Mouse (Mus musculus) limb, embryonic 12.5 days (tissue): ENCODE data around the gene Dnaaf2. TPM values are rescaled to one million over a fixed set of nuclear protein-coding genes. Genes with fewer than 3 reads are reported as not detected.

Experiments used
- ATAC-seq: fragments of 200-750 bp; cut with Nextera tagmentation; 2 replicates; pipeline ENCODE4 v1.8.0; 2017; ENCODE audit warnings: low read depth, moderate TSS enrichment; ENCODE audit not compliant: insufficient number of reproducible peaks, insufficient read depth, low FRiP score, low TSS enrichment
- H3K27ac ChIP-seq: fragments of 300-500 bp; sonication (generic); 2 replicates; pipeline ENCODE4 v1.5.1; 2016; ENCODE audit warnings: mild to moderate bottlenecking, moderate library complexity
- H3K27me3 ChIP-seq: fragments of 300-500 bp; sonication (generic); 2 replicates; pipeline ENCODE4 v1.6.1; 2016; ENCODE audit warnings: mild to moderate bottlenecking, moderate library complexity
- H3K36me3 ChIP-seq: fragments of 300-500 bp; sonication (generic); 2 replicates; pipeline ENCODE4 v1.6.1; 2016; ENCODE audit warnings: mild to moderate bottlenecking, moderate library complexity
- H3K4me1 ChIP-seq: fragments of 300-500 bp; sonication (generic); replicated peaks from 2 replicates; pipeline ENCODE4 v1.6.1; 2016
- H3K4me2 ChIP-seq: fragments of 300-500 bp; sonication (generic); 2 replicates; pipeline ENCODE4 v1.6.1; 2016; ENCODE audit warnings: mild to moderate bottlenecking, moderate library complexity
- H3K4me3 ChIP-seq: fragments of 300-500 bp; sonication (generic); replicated peaks from 2 replicates; pipeline ENCODE4 v1.5.1; 2016; ENCODE audit warnings: mild to moderate bottlenecking
- H3K9ac ChIP-seq: fragments of 300-500 bp; sonication (generic); replicated peaks from 2 replicates; pipeline ENCODE4 v1.6.1; 2016; ENCODE audit warnings: mild to moderate bottlenecking, moderate library complexity
- H3K9me3 ChIP-seq: fragments of 300-500 bp; sonication (generic); 2 replicates; pipeline ENCODE4 v1.6.1; 2016; ENCODE audit warnings: mild to moderate bottlenecking, moderate library complexity
- WGBS: fragments of 180-500 bp; shearing (Covaris S2); methylation state at CpG from one replicate; pipeline ENCODE4 v1.1.7; 2016; 5-methylcytosine and 5-hydroxymethylcytosine counted together
- polyA plus RNA-seq: library from polyadenylated mRNA; unstranded; fragments of >200 nt; fragmentation: Nextera tagmentation; extraction: Ambion mirVana; gene quantifications from 2 replicates; pipeline ENCODE4 v1.2.1, GENCODE M21; 2016

The Dnaaf2 gene
- polyA plus RNA-seq, result 14.6 and 16.0 TPM in 2 replicates

DNA sequence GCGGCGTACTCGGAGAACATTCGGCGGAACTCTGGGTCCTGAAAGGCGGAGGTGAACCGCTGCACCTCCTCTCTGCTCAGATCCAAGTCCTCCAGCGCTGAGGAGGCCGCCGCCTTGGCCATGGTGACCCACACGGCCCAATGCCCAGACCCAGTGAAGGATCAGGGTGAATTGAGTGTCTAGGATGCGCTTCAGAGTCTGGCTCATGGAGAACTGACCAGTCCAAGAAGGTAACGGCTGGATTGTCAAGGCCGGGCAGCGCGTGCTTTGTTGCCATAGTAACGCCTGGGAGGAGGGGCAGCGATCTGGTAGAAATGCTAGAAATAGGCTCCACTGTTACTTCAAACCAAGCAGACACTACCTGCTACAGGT lies at the start of gene Dnaaf2:
Gene Dnaaf2 (minus strand): TSS at position 266 of the 372 bp plus-strand sequence.
- H3K27ac ChIP-seq, result peak within 1 kb of the TSS; percentile 91
- WGBS, result 1% methylated on average over 18 of the region's 18 CpGs
- ATAC-seq, result peak; percentile 32; the same call in 1 of the 2 replicates
- peaks cover 34% of the 10 kb centered on the region for H3K36me3 ChIP-seq
- H3K4me2 ChIP-seq, result peak within 1 kb of the TSS; percentile 95
- H3K27me3 ChIP-seq, result no peaks in the 10 kb centered on the region
- H3K9me3 ChIP-seq, result no peaks in the 10 kb centered on the region
- H3K4me1 ChIP-seq, result peaks cover 22% of the 10 kb centered on the region
- peak within 1 kb of the TSS; percentile 86 for H3K9ac ChIP-seq
- peak within 1 kb of the TSS; percentile 92 for H3K4me3 ChIP-seq

DNA sequence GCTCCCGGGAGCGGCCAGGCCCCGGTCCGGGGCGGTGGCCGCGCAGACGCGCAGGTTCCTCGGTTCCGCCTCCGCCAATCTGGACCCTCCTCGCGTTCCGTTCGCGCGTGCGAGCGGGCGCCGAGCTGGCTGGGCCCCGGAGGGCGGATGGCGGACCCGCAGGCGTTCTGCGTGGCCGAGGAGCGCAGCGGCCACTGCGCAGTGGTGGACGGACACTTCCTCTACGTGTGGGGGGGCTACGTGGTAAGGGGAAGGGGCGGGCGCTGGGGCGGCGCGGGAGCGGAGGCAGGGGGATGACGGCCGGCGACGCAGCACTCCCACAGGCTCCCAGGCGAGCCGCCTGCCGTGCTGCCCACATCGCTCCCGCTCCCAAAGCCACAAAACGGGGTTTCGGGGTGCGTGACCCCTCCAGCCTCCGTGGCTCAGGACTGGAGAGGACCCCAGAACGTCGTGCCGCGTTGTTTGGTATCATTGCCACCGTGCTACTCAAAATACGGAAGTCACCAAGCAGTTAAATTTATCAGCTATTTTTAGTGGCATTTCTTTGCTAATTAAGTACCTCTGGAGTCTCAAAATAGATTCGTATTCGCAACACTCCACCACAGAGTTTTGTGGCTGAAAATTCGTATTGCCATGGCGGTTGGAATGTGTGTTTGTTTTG lies 43.7 kb upstream of the Dnaaf2 start:
- H3K27ac ChIP-seq, result peak overlapping the region; percentile 84
- no peaks in the 10 kb centered on the region for H3K27me3 ChIP-seq
- H3K4me2 ChIP-seq, result peak overlapping the region; percentile 67
- under 1% methylated on average over 64 of the region's 64 CpGs for WGBS
- H3K9ac ChIP-seq, result peak overlapping the region; percentile 83
- H3K4me1 ChIP-seq, result peaks cover 9% of the 10 kb centered on the region
- H3K36me3 ChIP-seq, result no peaks in the 10 kb centered on the region
- H3K9me3 ChIP-seq, result no peaks in the 10 kb centered on the region
- peak overlapping the region; percentile 60 for H3K4me3 ChIP-seq
- peak; percentile 90 for ATAC-seq

DNA sequence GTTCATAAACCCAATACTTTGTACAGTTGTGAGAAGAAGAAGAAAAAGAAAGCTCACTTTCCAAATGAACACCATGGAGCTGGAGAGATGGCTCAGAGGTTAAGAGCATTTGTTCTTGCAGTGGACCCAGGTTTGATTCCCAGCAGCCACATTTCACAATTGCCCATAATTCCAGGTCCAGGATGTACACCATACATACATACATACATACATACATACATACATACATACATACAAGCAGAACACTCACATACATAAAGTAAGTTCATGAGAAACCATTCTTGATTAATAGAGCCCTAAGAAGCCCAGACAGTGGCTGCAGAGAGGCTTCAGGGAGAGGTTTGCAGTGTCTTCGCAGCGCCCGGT lies 43.2 kb upstream of the Dnaaf2 start:
- Histone ChIP-seq H3K36me3 (no peaks in the 10 kb centered on the region), H3K4me2 (peak overlapping the region; percentile 67), H3K4me3 (peak overlapping the region; percentile 60), H3K27me3 (no peaks in the 10 kb centered on the region), H3K27ac (peak overlapping the region; percentile 84), H3K4me1 (peaks cover 9% of the 10 kb centered on the region), H3K9ac (peak overlapping the region; percentile 83), H3K9me3 (no peaks in the 10 kb centered on the region)
- 0 out of 2 replicates have a peak, but pooled peaks have one; percentile 7 for ATAC-seq
- WGBS, result 0% methylated on average over 3 of the region's 3 CpGs

DNA sequence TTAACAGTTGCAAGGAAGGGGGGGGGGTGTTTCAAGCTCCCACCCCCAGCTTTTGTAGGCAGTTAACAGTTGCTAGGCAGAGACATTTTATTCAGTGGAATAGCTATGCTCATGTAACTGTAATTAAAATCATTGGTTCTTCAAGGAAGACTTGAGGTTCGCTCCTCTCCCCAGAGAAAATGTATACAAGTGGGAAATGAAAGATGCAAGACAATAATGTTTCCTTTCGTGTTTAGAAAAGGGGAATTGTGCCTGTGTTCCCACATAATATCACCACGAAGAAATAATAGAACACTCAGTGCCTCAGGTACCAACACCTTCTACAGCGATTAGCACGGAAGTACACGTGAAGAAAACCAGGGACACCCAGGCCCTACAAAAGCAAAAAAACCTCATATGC lies 42.6 kb upstream of the Dnaaf2 start, which contains the start of gene Klhdc1:
Gene Klhdc1 (plus strand): TSS at position 301 of the 400 bp plus-strand sequence.
- peak within 1 kb of the TSS; percentile 60 for H3K4me3 ChIP-seq
- peaks cover 9% of the 10 kb centered on the region for H3K4me1 ChIP-seq
- no peak for ATAC-seq
- no peaks in the 10 kb centered on the region for H3K27me3 ChIP-seq
- H3K4me2 ChIP-seq, result peak within 1 kb of the TSS; percentile 67
- H3K36me3 ChIP-seq, result no peaks in the 10 kb centered on the region
- peak within 1 kb of the TSS; percentile 84 for H3K27ac ChIP-seq
- WGBS, result 66% methylated on average over 6 of the region's 6 CpGs
- no peaks in the 10 kb centered on the region for H3K9me3 ChIP-seq
- H3K9ac ChIP-seq, result peak within 1 kb of the TSS; percentile 83

DNA sequence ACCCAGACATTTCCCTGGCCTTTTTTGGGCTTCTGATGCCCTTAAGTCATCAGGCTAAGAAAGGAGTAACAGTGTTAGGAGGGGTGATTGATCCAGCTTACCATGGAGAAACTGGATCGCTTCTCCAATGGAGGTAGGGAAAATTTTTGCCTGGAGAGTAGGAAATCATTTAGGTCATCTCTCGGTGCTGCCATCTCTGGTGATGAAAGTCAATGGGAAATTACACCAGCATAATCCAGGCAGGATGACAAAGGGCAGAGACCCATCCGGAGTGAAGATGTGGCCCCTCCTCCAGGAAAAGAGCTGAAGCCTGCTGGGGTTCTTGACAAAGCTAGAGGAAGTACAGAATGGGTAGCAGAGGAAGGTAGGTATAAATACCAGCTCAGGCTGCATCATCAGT lies 40.1 kb upstream of the Dnaaf2 start:
- H3K27ac ChIP-seq, result no peak overlapping the region
- H3K4me3 ChIP-seq, result no peak overlapping the region
- 47% methylated on average over 3 of the region's 3 CpGs for WGBS
- H3K9ac ChIP-seq, result no peak overlapping the region
- H3K36me3 ChIP-seq, result no peaks in the 10 kb centered on the region
- peaks cover 9% of the 10 kb centered on the region for H3K4me1 ChIP-seq
- no peaks in the 10 kb centered on the region for H3K9me3 ChIP-seq
- no peak for ATAC-seq
- H3K27me3 ChIP-seq, result no peaks in the 10 kb centered on the region
- no peak overlapping the region for H3K4me2 ChIP-seq

DNA sequence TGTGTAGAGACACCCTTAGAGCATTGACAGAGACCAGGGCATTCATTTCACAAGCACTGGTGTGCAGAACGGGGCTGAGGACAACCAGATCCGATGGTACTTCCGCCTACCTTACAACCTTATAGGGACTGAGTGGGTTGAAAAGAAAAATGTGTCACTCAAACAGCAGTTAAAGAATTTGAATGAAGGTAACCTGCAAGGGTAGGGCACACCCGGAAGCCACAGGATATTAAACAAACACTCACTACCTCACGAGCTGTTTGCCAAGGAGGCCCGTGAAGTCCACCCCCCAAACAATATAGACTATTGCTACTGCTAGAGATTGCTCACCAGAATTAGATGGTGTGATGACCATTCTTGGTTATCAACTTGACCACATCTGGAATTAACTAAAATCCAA lies 37.6 kb upstream of the Dnaaf2 start:
- peaks cover 3% of the 10 kb centered on the region for H3K4me1 ChIP-seq
- H3K4me3 ChIP-seq, result no peak overlapping the region
- no peaks in the 10 kb centered on the region for H3K27me3 ChIP-seq
- no peaks in the 10 kb centered on the region for H3K9me3 ChIP-seq
- no peak overlapping the region for H3K9ac ChIP-seq
- WGBS, result 90% methylated on average over 6 of the region's 6 CpGs
- H3K27ac ChIP-seq, result no peak overlapping the region
- ATAC-seq, result no peak
- H3K36me3 ChIP-seq, result no peaks in the 10 kb centered on the region
- H3K4me2 ChIP-seq, result no peak overlapping the region

DNA sequence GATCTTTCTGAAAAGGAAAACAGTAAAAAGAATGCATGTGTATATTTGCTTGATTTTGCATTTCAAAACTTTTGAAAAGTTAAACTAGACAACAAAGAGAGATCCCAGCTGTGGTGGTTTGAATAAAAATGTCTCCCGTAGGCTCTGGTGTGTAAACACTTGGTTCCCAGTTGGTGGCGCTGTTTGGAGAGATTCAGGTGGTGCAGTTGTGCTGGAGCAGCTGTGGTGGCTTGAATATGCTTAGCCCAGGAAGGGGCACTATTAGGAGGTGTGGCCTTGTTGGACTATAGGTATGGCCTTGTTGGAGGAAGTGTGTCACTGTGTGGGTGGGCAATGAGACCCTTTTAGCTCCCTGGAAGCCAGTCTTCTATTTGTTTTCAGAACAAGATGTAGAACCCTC lies 31.0 kb upstream of the Dnaaf2 start:
- Histone ChIP-seq H3K4me2 (no peak overlapping the region), H3K27me3 (no peaks in the 10 kb centered on the region), H3K9ac (no peak overlapping the region), H3K4me3 (no peak overlapping the region), H3K4me1 (peaks cover 6% of the 10 kb centered on the region), H3K9me3 (no peaks in the 10 kb centered on the region), H3K36me3 (peaks cover 15% of the 10 kb centered on the region; the same call in 1 of the 2 replicates), H3K27ac (no peak overlapping the region)
- no peak for ATAC-seq
- WGBS, result 69% methylated on average over 2 of the region's 2 CpGs

DNA sequence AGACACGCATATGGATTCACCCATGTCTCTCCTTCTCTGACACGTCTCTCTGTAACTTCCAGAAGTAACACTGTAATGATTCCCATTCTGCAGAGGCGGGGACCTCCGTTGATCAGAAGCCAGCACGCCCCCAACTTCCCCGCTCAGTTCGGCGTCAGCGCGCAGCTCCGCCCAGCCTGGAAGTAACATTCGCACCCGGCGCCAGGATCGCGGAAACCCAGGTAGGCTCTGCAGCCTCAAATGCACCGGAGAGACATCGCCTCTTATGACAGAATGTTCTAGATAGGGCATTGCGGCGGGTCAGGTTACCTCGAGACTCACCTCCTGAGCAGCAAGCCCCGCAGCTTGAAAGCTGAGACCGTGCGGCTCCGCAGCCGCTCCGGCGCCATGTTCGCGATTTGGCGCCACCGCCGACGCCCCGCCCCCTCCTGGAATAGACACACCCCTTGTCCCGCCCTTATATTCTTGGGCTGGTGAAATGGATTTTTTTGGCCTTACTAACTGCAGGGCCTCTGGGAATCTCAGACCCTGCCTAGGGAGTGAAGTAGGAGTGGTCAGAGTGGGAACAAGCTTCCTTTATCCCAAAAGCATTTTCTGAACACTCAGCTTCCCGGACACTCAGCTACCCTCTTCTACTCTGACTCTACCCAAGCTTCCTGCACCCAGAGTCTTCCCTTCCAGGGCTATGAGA lies 29.7 kb upstream of the Dnaaf2 start, which contains the start of gene Pole2:
Gene Pole2 (minus strand): TSS at position 420 of the 691 bp plus-strand sequence.
- peak within 1 kb of the TSS; percentile 61 for H3K4me3 ChIP-seq
- peak within 1 kb of the TSS; percentile 55 for H3K9ac ChIP-seq
- H3K27ac ChIP-seq, result peak within 1 kb of the TSS; percentile 90
- H3K4me1 ChIP-seq, result peaks cover 6% of the 10 kb centered on the region
- H3K4me2 ChIP-seq, result peak within 1 kb of the TSS; percentile 59
- H3K9me3 ChIP-seq, result no peaks in the 10 kb centered on the region
- H3K36me3 ChIP-seq, result peaks cover 27% of the 10 kb centered on the region
- WGBS, result under 1% methylated on average over 37 of the region's 37 CpGs
- ATAC-seq, result peak; percentile 94
- no peaks in the 10 kb centered on the region for H3K27me3 ChIP-seq

DNA sequence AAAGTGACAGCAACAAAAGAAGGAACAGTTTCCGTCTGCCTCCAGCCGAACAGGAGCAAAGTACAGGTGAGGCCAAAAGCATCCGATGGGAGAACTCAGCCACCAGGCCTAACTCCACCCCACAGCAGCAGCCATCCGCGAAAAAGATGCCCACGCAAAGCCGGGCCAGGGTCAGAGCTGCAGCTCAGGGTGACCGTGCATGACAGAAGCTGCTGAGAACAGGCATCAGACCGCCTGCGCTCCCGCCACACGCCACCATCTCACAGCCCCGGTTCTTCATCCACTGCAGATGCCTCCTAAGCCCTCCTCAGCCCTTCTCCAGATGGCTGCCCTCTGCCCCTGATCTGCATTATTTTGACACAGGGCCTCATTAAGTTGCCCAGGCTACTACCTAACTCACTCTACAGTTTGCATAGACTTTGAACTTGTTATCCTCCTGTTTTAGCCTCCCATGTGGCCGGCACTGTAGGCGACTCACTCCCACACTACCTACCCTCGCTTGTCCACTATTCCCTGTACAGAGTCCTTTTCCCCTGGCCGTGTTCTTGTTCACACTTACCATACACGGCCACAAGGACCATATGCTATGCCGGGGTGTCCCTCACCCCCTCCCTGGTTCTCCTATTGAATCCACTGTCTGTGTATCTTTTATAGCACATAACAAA lies 22.5 kb upstream of the Dnaaf2 start:
- Histone ChIP-seq H3K9ac (no peak overlapping the region), H3K9me3 (no peaks in the 10 kb centered on the region), H3K27me3 (no peaks in the 10 kb centered on the region), H3K27ac (no peak overlapping the region), H3K4me1 (no peaks in the 10 kb centered on the region), H3K36me3 (peaks cover 87% of the 10 kb centered on the region), H3K4me3 (no peak overlapping the region), H3K4me2 (no peak overlapping the region)
- WGBS, result 90% methylated on average over 19 of the region's 19 CpGs
- no peak for ATAC-seq

DNA sequence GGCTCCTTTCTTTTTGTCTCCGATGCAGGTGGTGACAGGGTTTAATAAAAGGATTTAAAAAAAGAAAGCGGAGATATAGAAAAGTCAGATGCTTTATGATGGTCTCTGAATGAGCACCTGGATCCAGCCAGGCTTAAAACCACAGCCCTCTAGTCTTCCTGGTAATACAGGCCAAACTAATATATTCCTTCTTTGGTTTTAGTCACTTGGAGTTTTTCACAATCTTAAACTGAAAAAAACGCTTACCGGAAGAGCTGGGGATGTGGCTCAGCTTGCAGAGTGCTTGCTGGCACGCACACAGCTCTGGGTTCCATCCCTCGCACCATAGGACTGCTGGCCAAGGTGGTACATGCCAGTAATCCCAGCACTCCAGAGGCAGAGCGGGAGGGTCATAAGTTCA lies 18.4 kb upstream of the Dnaaf2 start:
- Histone ChIP-seq H3K27ac (no peak overlapping the region), H3K9ac (no peak overlapping the region), H3K4me2 (no peak overlapping the region), H3K9me3 (no peaks in the 10 kb centered on the region), H3K4me1 (no peaks in the 10 kb centered on the region), H3K36me3 (peaks cover 97% of the 10 kb centered on the region), H3K27me3 (no peaks in the 10 kb centered on the region), H3K4me3 (no peak overlapping the region)
- ATAC-seq, result no peak
- WGBS, result 93% methylated on average over 7 of the region's 7 CpGs
